In the genomic region with DNA sequence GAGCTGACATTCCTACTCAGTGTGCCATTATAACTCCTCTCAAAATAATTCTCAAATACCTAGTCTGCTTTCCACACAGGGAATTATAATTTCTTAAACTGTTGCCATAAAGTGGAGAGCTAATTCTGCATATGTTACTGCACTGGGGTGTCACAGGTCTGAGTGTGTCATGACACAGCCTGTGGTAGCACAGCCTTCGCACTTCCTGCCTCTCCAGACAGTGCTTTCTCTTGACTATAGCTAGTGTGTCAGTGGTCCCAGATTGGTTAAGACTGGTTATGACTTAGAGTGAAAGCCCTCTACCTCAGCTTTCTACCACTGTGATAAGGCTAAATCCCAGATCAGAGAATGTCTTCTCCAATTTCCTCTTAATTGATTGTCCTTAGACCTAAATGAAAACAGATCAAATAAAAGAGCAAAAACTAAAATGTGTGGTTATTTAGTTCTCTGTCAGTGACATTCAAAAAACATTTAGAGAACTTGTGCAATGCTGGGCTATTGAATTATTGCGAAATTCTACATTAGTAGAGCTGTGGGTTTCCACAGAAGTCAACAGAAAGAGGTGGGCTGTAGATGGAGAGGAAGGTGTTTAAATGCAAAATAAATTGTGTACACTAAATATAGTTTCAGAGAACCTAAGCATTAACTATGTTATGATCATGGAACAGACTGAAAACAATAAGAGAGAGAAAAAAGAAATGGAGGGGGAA, we compare ENCODE assay signal across 22 mouse cellular contexts.
"Had no signal": no experiment of that assay in that cellular context is flagged by ENCODE, and none has a peak within 500 bp of the region (broad histone marks: within the 10 kb centered on the region; RNA-seq: fewer than 3 reads in every experiment).

No protein-coding gene starts in this region.

- H3K4me3 ChIP-seq: left cerebral cortex, adult 2 months; limb, embryonic 12.5 days; limb, embryonic 15.5 days; liver, embryonic 12.5 days; liver, embryonic 15.5 days; midbrain, embryonic 12.5 days; midbrain, embryonic 15.5 days; neural tube, embryonic 13.5 days; stomach, embryonic 15.5 days had no signal

- DNase-seq: kidney, adult 18-20 months; kidney, adult 9 months; kidney, postnatal 25 days; layer of hippocampus, postnatal 36 days; left cerebral cortex, postnatal 4 days; lung, embryonic 14.5 days; lung, postnatal 10 days; lung, postnatal 36 days; retina, postnatal 1 day; right cerebral cortex, postnatal 25 days; spleen, adult 18-20 months; thymus, adult 18-20 months had no signal

- ATAC-seq: intestine, embryonic 16.5 days; liver, embryonic 12.5 days; midbrain, embryonic 15.5 days had no signal

- H3K9me3 ChIP-seq: limb, embryonic 12.5 days; limb, embryonic 15.5 days; liver, embryonic 12.5 days; liver, embryonic 15.5 days; midbrain, embryonic 12.5 days; midbrain, embryonic 15.5 days; neural tube, embryonic 13.5 days; stomach, embryonic 15.5 days had no signal

- H3K27ac ChIP-seq: left cerebral cortex, adult 2 months; limb, embryonic 12.5 days; limb, embryonic 15.5 days; liver, embryonic 12.5 days; liver, embryonic 15.5 days; midbrain, embryonic 12.5 days; midbrain, embryonic 15.5 days; neural tube, embryonic 13.5 days; stomach, embryonic 15.5 days had no signal

- H3K27me3 ChIP-seq: limb, embryonic 12.5 days; limb, embryonic 15.5 days; liver, embryonic 12.5 days; liver, embryonic 15.5 days; midbrain, embryonic 12.5 days; midbrain, embryonic 15.5 days; neural tube, embryonic 13.5 days; stomach, embryonic 15.5 days had no signal

- H3K4me1 ChIP-seq: limb, embryonic 12.5 days; limb, embryonic 15.5 days; liver, embryonic 12.5 days; liver, embryonic 15.5 days; midbrain, embryonic 12.5 days; midbrain, embryonic 15.5 days; neural tube, embryonic 13.5 days; stomach, embryonic 15.5 days had no signal

- H3K36me3 ChIP-seq: limb, embryonic 12.5 days; limb, embryonic 15.5 days; liver, embryonic 12.5 days; liver, embryonic 15.5 days; midbrain, embryonic 12.5 days; midbrain, embryonic 15.5 days; neural tube, embryonic 13.5 days; stomach, embryonic 15.5 days had no signal
